Mouse (Mus musculus): Measurements from ENCODE around the gene Ptpn13.

- TF ChIP-seq POLR2A (IDR thresholded peaks at IDR 0.05; ENCODE audit: control insufficient read depth, extremely low read depth, insufficient read depth, low read length, poor library complexity) (no peak), CTCF (IDR thresholded peaks at IDR 0.05; ENCODE audit: borderline replicate concordance, control insufficient read depth, extremely low read depth, insufficient read depth, low read length, poor library complexity) (no peak)
These were observed 31.2 kb upstream of the Ptpn13 start for GRCm38 (mm10) chr5:103393752-103394151.

Data from thymus, adult 2 months (tissue).